26 mouse cellular contexts compared by ENCODE assay signal in genomic region chr17:21623647-21624046, GRCm38 (mm10). TPM values are rescaled to one million over a fixed set of nuclear protein-coding genes. Genes with fewer than 3 reads are reported as not detected.
DNase-seq lines count a peak whose midpoint lies in the region; ATAC-seq lines count a peak whose summit lies in the region.
"Had no signal": no experiment of that assay in that cellular context is flagged by ENCODE, and none has a peak within 500 bp of the region (broad histone marks: within the 10 kb centered on the region; RNA-seq: fewer than 3 reads in every experiment).

No protein-coding gene starts in this region.

- no peak overlapping the region for H3K27ac ChIP-seq in liver, embryonic 13.5 days
- H3K27ac ChIP-seq: embryonic facial prominence, embryonic 12.5 days; embryonic facial prominence, embryonic 15.5 days; heart, embryonic 15.5 days; hindbrain, embryonic 14.5 days; hindbrain, postnatal 0 days had no signal

- no peak overlapping the region for H3K4me2 ChIP-seq in liver, embryonic 13.5 days
- H3K4me2 ChIP-seq: embryonic facial prominence, embryonic 12.5 days; embryonic facial prominence, embryonic 15.5 days; heart, embryonic 12.5 days; heart, embryonic 15.5 days; hindbrain, embryonic 14.5 days had no signal

- no peak overlapping the region for H3K4me3 ChIP-seq in liver, embryonic 13.5 days (replicated peaks)
- H3K4me3 ChIP-seq: embryonic facial prominence, embryonic 12.5 days; embryonic facial prominence, embryonic 15.5 days; heart, embryonic 12.5 days; heart, embryonic 15.5 days had no signal

- no peaks in the 10 kb centered on the region for H3K36me3 ChIP-seq in liver, embryonic 13.5 days
- H3K36me3 ChIP-seq: embryonic facial prominence, embryonic 12.5 days; embryonic facial prominence, embryonic 15.5 days; heart, embryonic 12.5 days; heart, embryonic 15.5 days had no signal

- H3K9ac ChIP-seq in liver, embryonic 13.5 days: no peak overlapping the region
- H3K9ac ChIP-seq: embryonic facial prominence, embryonic 12.5 days; embryonic facial prominence, embryonic 15.5 days; forebrain, postnatal 0 days; heart, embryonic 12.5 days; heart, embryonic 15.5 days; hindbrain, embryonic 14.5 days had no signal

- ATAC-seq in liver, embryonic 13.5 days (ENCODE audit: low read depth): no peak
- ATAC-seq in frontal cortex, adult (ENCODE audit: low TSS enrichment): no peak
- ATAC-seq: activated CD4-positive, CD25-positive, alpha-beta regulatory T cell, adult 4 months; forebrain, embryonic 14.5 days; forebrain, postnatal 0 days; hindbrain, postnatal 0 days; inflammation-experienced regulatory T-cells, adult 6 months; intestine, embryonic 16.5 days had no signal

- no peaks in the 10 kb centered on the region for H3K27me3 ChIP-seq in liver, embryonic 13.5 days
- H3K27me3 ChIP-seq: embryonic facial prominence, embryonic 12.5 days; embryonic facial prominence, embryonic 15.5 days; heart, embryonic 12.5 days; heart, embryonic 15.5 days had no signal

- H3K9me3 ChIP-seq in liver, embryonic 13.5 days (replicated peaks): no peaks in the 10 kb centered on the region
- H3K9me3 ChIP-seq: embryonic facial prominence, embryonic 12.5 days; heart, embryonic 12.5 days; heart, embryonic 15.5 days had no signal

- DNase-seq in liver, embryonic 13.5 days: peak; percentile 28
- no peak for DNase-seq in liver
- peak; percentile 8 for DNase-seq in MEL-GATA-1-ER (ENCODE audit: extremely low read depth, low read depth)
- peak; percentile 53 for DNase-seq in c-Kit-positive CD71-positive TER-119-positive erythroid progenitor cells, embryonic 14.5 days (ENCODE audit: low spot score)
- DNase-seq in embryo, embryonic 10.5 days (ENCODE audit: low spot score): no peak
- DNase-seq: adrenal gland, postnatal 10 days; adrenal gland, postnatal 36 days; cerebellum, adult 18-20 months; cerebellum, adult 9-10 months; cerebellum, postnatal 14 days; forebrain, postnatal 0 days; gastrocnemius, postnatal 25 days; heart, adult 18-20 months; heart, postnatal 10 days; heart, postnatal 4 days had no signal

- no peaks in the 10 kb centered on the region for H3K4me1 ChIP-seq in liver, embryonic 13.5 days (replicated peaks)
- H3K4me1 ChIP-seq: embryonic facial prominence, embryonic 12.5 days; embryonic facial prominence, embryonic 15.5 days; heart, embryonic 12.5 days; heart, embryonic 15.5 days had no signal

- WGBS in liver, embryonic 13.5 days (ENCODE audit: insufficient replicate concordance): no CpG with 5 or more reads among the region's 3 CpGs

RNA-seq across cellular contexts. Expression of gene Zfp983, which starts 26.8 kb away (rescaled TPM):
- polyA plus RNA-seq in liver, embryonic 13.5 days (2015; fragmentation: Nextera tagmentation; extraction: Ambion mirVana): 1.1 and 1.3 TPM in 2 replicates

RNA-seq across cellular contexts. Expression of gene Zfp948, which starts 56.8 kb away (rescaled TPM):
- 5.8 and 7.1 TPM in 2 replicates for polyA plus RNA-seq in liver, embryonic 13.5 days (2015; fragmentation: Nextera tagmentation; extraction: Ambion mirVana)

Comparison
In these comparisons a context has a peak if more than half of its experiments do, and no peak if none do; other contexts are left out.
1. DNase-seq: peak in liver, embryonic 13.5 days (single experiment), MEL-GATA-1-ER (single experiment) and c-Kit-positive CD71-positive TER-119-positive erythroid progenitor cells, embryonic 14.5 days (single experiment); none in liver (single experiment) and embryo, embryonic 10.5 days (single experiment).